Mouse (Mus musculus): ENCODE measurements at regions not wholly inside any gene's neighbourhood (a gene's known extent, or its start where the extent isn't known, plus 50 kb on each side); places are given as distances from the start of the nearest gene placed in this dataset.

DNA sequence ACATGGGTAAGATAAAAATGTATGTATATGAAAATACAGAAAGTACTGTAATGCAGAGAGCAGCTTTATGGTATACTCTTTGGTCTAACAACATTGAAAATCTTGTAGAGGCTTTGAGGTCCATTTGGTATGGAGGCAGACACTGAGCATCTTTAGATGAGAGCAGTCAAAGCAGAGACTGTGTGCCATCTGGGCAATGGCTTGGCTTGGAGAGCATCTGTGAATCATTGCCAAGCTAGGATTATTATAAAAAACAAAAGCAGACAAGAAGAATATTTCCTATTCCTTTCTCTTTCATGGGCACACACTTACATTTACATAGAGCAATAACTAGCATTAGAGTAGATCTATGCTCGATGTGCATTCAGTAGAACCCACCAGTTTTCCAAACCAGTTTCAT is 1075.6 kb downstream of the Mat2b start:
- TF ChIP-seq POLR2A (IDR thresholded peaks at IDR 0.05; ENCODE audit: borderline replicate concordance, low read depth, low read length) (no peak), CTCF (IDR thresholded peaks at IDR 0.05; ENCODE audit: low read depth, low read length) (no peak)

All from bone marrow macrophage, adult 2 months (primary cell).